Mouse (Mus musculus) intestine, embryonic 14.5 days (tissue): ENCODE measurements at regions not wholly inside any gene's neighbourhood (a gene's known extent, or its start where the extent isn't known, plus 50 kb on each side); places are given as distances from the start of the nearest gene placed in this dataset.
A peak's percentile ranks its signal among the peaks of the same experiment; 100 is the strongest.

Source experiments
- ATAC-seq: fragments of 200-750 bp; cut with Nextera tagmentation; replicated peaks from 2 replicates; pipeline ENCODE4 v1.8.0; 2017; ENCODE audit warnings: low read depth, moderate number of reproducible peaks, moderate TSS enrichment, moderate library complexity; ENCODE audit not compliant: low FRiP score, low TSS enrichment
- DNase-seq: peaks from one replicate; pipeline ENCODE4 v3.0.0-alpha.2; 2018; ENCODE audit warnings: low spot score
- H3K27ac ChIP-seq: fragments of 300-500 bp; sonication (generic); 2 replicates; pipeline ENCODE4 v1.5.1; 2014; ENCODE audit warnings: low read depth, mild to moderate bottlenecking, control low read depth
- H3K27me3 ChIP-seq: fragments of 300-500 bp; sonication (generic); replicated peaks from 2 replicates; pipeline ENCODE4 v1.6.1; 2014; ENCODE audit warnings: low read length, control low read depth; ENCODE audit not compliant: control insufficient read depth, insufficient read depth
- H3K36me3 ChIP-seq: fragments of 300-500 bp; sonication (generic); 2 replicates; pipeline ENCODE4 v1.6.1; 2014; ENCODE audit warnings: low read length, control low read depth; ENCODE audit not compliant: control insufficient read depth, insufficient read depth
- H3K4me1 ChIP-seq: fragments of 300-500 bp; sonication (generic); replicated peaks from 2 replicates; pipeline ENCODE4 v1.6.1; 2014; ENCODE audit warnings: low read length, control low read depth, mixed read lengths; ENCODE audit not compliant: control insufficient read depth, insufficient read depth
- H3K4me2 ChIP-seq: fragments of 300-500 bp; sonication (generic); 2 replicates; pipeline ENCODE4 v1.6.1; 2014; ENCODE audit warnings: low read length
- H3K4me3 ChIP-seq: fragments of 300-500 bp; sonication (generic); 2 replicates; pipeline ENCODE4 v1.5.1; 2014; ENCODE audit warnings: low read depth, low read length, control low read depth, mixed read lengths
- H3K9ac ChIP-seq: fragments of 300-500 bp; sonication (generic); 2 replicates; pipeline ENCODE4 v1.6.1; 2014; ENCODE audit warnings: mild to moderate bottlenecking, low read length
- H3K9me3 ChIP-seq: fragments of 300-500 bp; sonication (generic); 2 replicates; pipeline ENCODE4 v1.6.1; 2016; ENCODE audit warnings: low read length, control low read depth; ENCODE audit not compliant: control insufficient read depth
- WGBS: fragments of 180-500 bp; shearing (Covaris S2); extraction: QIAGEN DNeasy Blood & Tissue Kit; methylation state at CpG from one replicate; pipeline ENCODE4 v1.1.7; 2014; 5-methylcytosine and 5-hydroxymethylcytosine counted together

DNA sequence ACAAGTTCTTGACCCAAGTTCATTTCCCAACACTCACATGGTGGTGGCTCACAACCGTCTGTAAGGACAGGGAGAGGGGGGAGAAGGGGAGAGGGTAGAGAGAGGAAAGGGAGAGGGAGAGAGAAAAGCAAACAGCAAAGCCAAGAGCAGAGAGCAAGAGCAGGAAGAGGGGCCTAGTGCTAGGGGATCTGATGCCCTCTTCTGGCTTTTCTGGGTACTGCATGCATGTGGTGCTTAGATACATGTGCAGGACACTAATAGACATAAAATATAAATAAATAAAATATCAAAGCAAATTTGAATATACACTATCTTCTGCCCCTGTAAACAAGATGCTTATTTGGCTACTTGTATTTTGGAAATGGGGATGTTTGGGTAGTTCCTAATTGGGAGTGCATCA lies 91.2 kb downstream of the Rnf138rt1 start:
- DNase-seq (peak; percentile 54), ATAC-seq (no peak)
- 25% methylated on average over 1 of the region's 1 CpGs for WGBS
- H3K27ac ChIP-seq = no peak overlapping the region
- H3K9me3 ChIP-seq = no peaks in the 10 kb centered on the region
- no peaks in the 10 kb centered on the region for H3K4me1 ChIP-seq
- no peak overlapping the region for H3K9ac ChIP-seq
- no peak overlapping the region for H3K4me2 ChIP-seq
- H3K4me3 ChIP-seq = no peak overlapping the region
- no peaks in the 10 kb centered on the region for H3K27me3 ChIP-seq
- H3K36me3 ChIP-seq = no peaks in the 10 kb centered on the region
